Mouse (Mus musculus): ENCODE results near the gene Zfp446. TPM values are rescaled to one million over a fixed set of nuclear protein-coding genes. Genes with fewer than 3 reads are reported as not detected.
A peak's percentile ranks its signal among the peaks of the same experiment; 100 is the strongest.

The Zfp446 gene
- polyA plus RNA-seq, 1 experiment from 2014 or later = 10.4 TPM

DNA sequence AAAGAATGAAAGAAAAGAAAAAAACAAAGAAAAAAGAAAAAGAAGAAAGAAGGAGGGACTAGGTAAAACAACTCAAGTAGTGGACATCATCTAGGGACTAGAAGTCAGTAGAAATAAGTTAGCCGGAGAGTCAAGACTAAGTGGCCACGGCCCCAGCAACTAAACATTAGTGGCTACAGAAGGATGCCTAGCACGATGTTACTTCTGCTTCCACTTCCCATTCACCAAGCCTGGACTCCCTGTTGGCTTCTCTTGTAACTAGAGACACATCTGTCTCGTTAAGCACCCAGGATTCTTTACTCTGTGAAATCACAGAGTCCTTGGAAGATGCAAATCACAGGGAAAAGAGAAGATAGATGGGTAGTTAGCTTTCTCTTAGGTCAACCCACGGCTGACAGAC lies 20.1 kb upstream of the Zfp446 start:
- Histone ChIP-seq H3K4me1 (replicated peaks; ENCODE audit: control insufficient read depth, insufficient read depth, low read length) (0 out of 2 replicates have a peak, but pooled peaks cover 2% of the 10 kb centered on the region), H3K36me3 (ENCODE audit: control insufficient read depth, insufficient read depth, low read length) (no peaks in the 10 kb centered on the region), H3K4me3 (ENCODE audit: low read length) (no peak overlapping the region), H3K4me2 (ENCODE audit: low read depth, low read length) (no peak overlapping the region), H3K9ac (ENCODE audit: low read length) (no peak overlapping the region), H3K27ac (ENCODE audit: low read length) (no peak overlapping the region), H3K27me3 (ENCODE audit: control insufficient read depth, insufficient read depth, low read depth, low read length) (no peaks in the 10 kb centered on the region), H3K9me3 (ENCODE audit: control insufficient read depth, low read length) (no peaks in the 10 kb centered on the region)
- WGBS = 64% methylated on average over 5 of the region's 5 CpGs
- no peak for ATAC-seq (ENCODE audit: low read depth)

DNA sequence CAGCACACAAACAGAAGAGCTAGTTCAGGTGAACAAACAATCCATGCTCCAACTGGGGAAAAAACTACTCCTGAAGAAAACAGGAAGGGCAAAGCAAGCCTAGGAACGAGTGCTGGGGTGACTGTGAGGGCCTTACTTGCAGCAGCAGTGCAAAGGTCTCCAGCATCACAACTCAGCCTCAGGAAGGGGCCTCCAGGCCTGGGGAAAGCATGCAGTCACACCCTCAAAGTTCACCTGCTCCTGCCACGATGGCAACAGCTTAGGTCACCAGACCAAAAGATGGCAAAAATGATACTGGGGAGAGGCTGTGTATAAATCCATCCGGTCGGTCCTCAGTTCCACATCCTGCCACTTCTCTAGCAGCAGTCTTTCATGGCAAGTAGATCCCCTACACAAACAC lies 18.7 kb upstream of the Zfp446 start:
- H3K9me3 ChIP-seq (ENCODE audit: control insufficient read depth, low read length) = no peaks in the 10 kb centered on the region
- 71% methylated on average over 4 of the region's 4 CpGs for WGBS
- no peaks in the 10 kb centered on the region for H3K36me3 ChIP-seq (ENCODE audit: control insufficient read depth, insufficient read depth, low read length)
- no peak overlapping the region for H3K4me3 ChIP-seq (ENCODE audit: low read length)
- H3K4me2 ChIP-seq (ENCODE audit: low read depth, low read length) = no peak overlapping the region
- no peak for ATAC-seq (ENCODE audit: low read depth)
- no peak overlapping the region for H3K9ac ChIP-seq (ENCODE audit: low read length)
- H3K4me1 ChIP-seq (replicated peaks; ENCODE audit: control insufficient read depth, insufficient read depth, low read length) = 0 out of 2 replicates have a peak, but pooled peaks cover 2% of the 10 kb centered on the region
- H3K27me3 ChIP-seq (ENCODE audit: control insufficient read depth, insufficient read depth, low read depth, low read length) = no peaks in the 10 kb centered on the region
- H3K27ac ChIP-seq (ENCODE audit: low read length) = no peak overlapping the region

DNA sequence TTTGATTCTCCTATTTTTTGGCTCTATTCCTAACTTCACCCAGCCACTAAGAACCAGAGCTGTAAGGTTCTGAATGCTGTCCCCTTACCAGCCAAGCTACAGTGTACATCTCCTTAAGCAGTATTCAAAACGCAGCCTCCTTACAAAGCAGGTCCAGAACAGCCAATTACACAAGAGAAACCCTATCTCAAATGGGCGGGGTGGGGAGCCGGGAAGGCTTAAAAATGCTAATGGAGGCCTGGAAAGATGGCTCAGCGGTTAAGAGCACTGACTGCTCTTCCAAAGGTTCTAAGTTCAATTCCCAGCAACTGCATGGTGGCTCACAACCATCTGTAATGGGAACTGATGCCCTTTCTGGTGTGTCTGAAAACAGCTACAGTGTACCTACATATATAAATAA lies 17.9 kb upstream of the Zfp446 start:
- Histone ChIP-seq H3K9ac (ENCODE audit: low read length) (no peak overlapping the region), H3K27me3 (ENCODE audit: control insufficient read depth, insufficient read depth, low read depth, low read length) (no peaks in the 10 kb centered on the region), H3K4me1 (replicated peaks; ENCODE audit: control insufficient read depth, insufficient read depth, low read length) (0 out of 2 replicates have a peak, but pooled peaks cover 2% of the 10 kb centered on the region), H3K27ac (ENCODE audit: low read length) (no peak overlapping the region), H3K4me2 (ENCODE audit: low read depth, low read length) (no peak overlapping the region), H3K36me3 (ENCODE audit: control insufficient read depth, insufficient read depth, low read length) (no peaks in the 10 kb centered on the region), H3K9me3 (ENCODE audit: control insufficient read depth, low read length) (no peaks in the 10 kb centered on the region), H3K4me3 (ENCODE audit: low read length) (no peak overlapping the region)
- WGBS = 16% methylated on average over 4 of the region's 4 CpGs
- no peak for ATAC-seq (ENCODE audit: low read depth)

DNA sequence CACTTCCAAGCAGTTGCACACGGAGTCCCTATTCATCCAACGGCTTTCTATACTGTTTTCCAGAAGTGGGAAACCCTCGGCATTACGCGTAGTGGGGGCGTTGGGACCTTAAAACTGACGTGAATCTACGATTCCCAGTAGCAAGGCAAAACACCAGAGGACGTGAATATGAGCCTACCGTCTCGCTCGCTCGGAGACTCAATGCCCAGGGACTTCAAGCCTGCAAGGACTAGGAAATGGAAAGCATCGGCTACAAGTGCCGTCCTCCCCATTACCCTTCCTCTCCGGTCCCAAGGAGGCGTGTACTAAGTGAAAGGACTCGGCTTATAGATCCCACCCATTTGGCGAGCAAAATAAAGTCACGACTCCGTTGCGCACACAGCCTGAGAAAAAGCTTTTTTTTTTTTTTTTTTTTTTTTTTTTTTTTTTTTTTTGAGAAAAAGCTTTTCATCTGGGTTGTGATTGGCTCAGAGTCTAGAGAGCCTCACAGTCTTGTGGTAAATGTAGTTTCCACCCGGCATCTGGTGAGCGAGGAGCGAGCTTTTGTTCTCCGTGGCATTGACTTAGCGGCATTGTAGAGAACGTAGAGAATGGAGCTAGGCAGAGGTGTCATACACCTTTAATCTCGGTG lies 16.0 kb upstream of the Zfp446 start:
- Histone ChIP-seq H3K4me3 (ENCODE audit: low read length) (peak overlapping the region; percentile 58), H3K27me3 (ENCODE audit: control insufficient read depth, insufficient read depth, low read depth, low read length) (no peaks in the 10 kb centered on the region), H3K4me1 (replicated peaks; ENCODE audit: control insufficient read depth, insufficient read depth, low read length) (peaks cover 10% of the 10 kb centered on the region), H3K9ac (ENCODE audit: low read length) (peak overlapping the region; percentile 77), H3K9me3 (ENCODE audit: control insufficient read depth, low read length) (no peaks in the 10 kb centered on the region), H3K4me2 (ENCODE audit: low read depth, low read length) (peak overlapping the region; percentile 74), H3K27ac (ENCODE audit: low read length) (peak overlapping the region; percentile 88), H3K36me3 (ENCODE audit: control insufficient read depth, insufficient read depth, low read length) (no peaks in the 10 kb centered on the region)
- peak; percentile 66 for ATAC-seq (ENCODE audit: low read depth)
- 1% methylated on average over 29 of the region's 29 CpGs for WGBS

DNA sequence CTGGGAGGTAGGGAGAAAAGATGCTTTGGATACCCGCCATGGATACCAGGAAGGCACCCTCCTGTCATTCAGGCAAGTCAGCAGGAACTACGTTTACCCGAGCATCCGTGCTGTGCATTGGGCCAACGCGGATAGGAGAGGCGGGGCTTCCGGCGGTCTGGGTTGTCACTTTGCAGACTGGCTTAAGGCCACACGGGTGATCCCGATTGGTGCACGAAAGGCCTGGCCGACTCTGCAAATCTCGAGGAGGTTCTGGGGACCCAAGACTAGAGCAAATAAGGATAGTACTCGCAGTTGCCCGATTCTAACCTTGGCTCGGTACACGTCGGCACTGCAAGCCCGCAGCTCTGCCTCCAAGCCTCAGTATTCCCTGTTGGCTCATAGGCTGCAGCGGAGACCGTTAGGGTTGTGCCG lies 12.0 kb upstream of the Zfp446 start, which contains the start of gene Zfp324:
Gene Zfp324, plus strand, starts transcription at position 161 of the 414 bp plus-strand sequence.
- H3K36me3 ChIP-seq (ENCODE audit: control insufficient read depth, insufficient read depth, low read length) = peaks cover 15% of the 10 kb centered on the region
- peak within 1 kb of the TSS; percentile 63 for H3K4me2 ChIP-seq (ENCODE audit: low read depth, low read length)
- H3K27ac ChIP-seq (ENCODE audit: low read length) = peak within 1 kb of the TSS; percentile 87
- H3K9me3 ChIP-seq (ENCODE audit: control insufficient read depth, low read length) = no peaks in the 10 kb centered on the region
- H3K27me3 ChIP-seq (ENCODE audit: control insufficient read depth, insufficient read depth, low read depth, low read length) = no peaks in the 10 kb centered on the region
- H3K9ac ChIP-seq (ENCODE audit: low read length) = peak within 1 kb of the TSS; percentile 95
- ATAC-seq (ENCODE audit: low read depth) = peak; percentile 92
- 0% methylated on average over 23 of the region's 23 CpGs for WGBS
- H3K4me1 ChIP-seq (replicated peaks; ENCODE audit: control insufficient read depth, insufficient read depth, low read length) = peaks cover 16% of the 10 kb centered on the region
- peak within 1 kb of the TSS; percentile 84 for H3K4me3 ChIP-seq (ENCODE audit: low read length)

DNA sequence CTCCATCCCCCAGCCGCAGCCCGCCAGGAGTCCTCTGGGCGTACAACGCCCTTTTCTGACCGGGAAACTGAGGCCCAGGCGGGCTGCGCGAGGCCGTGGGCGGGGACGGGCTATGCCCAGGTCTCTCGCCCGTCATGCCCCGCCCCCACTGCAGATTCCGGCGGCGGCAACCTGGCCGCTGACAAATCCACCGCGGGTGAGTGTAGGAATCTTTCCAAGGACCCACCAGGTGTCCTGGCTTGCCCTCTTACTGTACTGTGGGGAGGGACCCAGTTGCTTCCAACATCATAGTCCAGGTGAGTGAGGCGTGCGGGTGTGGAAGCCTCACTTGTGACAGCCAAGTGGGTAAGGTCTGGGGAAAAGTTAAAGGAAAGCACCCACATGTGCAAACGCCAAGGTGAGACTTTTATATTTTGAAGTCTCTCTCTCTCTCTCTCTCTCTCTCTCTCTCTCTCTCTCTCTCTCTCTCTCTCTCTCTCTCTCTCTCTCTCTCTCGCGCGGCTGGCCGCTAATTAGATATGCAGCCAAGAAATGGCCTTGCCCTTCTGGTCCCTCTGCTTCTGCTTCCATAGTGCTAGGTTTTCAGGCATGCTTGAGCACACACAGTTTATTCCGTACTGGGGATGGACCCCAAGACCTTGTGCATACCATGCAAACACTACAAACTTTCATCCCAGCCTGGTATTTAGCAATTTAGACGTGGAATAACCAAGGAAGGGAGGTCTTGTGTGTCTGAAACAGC lies 11.4 kb upstream of the Zfp446 start:
- H3K9ac ChIP-seq (ENCODE audit: low read length) = peak overlapping the region; percentile 95
- H3K27me3 ChIP-seq (ENCODE audit: control insufficient read depth, insufficient read depth, low read depth, low read length) = no peaks in the 10 kb centered on the region
- H3K4me3 ChIP-seq (ENCODE audit: low read length) = peak overlapping the region; percentile 84
- H3K36me3 ChIP-seq (ENCODE audit: control insufficient read depth, insufficient read depth, low read length) = peaks cover 21% of the 10 kb centered on the region
- under 1% methylated on average over 27 of the region's 29 CpGs for WGBS
- peak overlapping the region; percentile 87 for H3K27ac ChIP-seq (ENCODE audit: low read length)
- ATAC-seq (ENCODE audit: low read depth) = peak; percentile 67
- H3K4me1 ChIP-seq (replicated peaks; ENCODE audit: control insufficient read depth, insufficient read depth, low read length) = peaks cover 13% of the 10 kb centered on the region
- H3K4me2 ChIP-seq (ENCODE audit: low read depth, low read length) = peak overlapping the region; percentile 63
- no peaks in the 10 kb centered on the region for H3K9me3 ChIP-seq (ENCODE audit: control insufficient read depth, low read length)

DNA sequence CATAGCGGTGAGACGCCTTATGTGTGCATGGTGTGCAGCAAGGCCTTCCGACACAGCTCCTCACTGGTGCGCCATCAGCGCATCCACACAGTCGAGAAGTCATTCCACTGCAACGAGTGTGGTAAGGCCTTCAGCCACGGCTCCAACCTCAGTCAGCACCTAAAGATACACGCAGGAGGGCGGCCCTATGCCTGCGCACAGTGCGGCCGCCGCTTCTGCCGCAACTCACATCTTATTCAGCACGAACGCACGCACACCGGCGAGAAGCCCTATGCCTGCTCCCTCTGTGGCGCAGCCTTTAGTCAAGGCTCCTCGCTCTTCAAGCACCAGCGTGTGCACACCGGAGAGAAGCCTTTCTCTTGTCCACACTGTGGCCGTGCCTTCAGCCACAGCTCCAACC lies 6.7 kb upstream of the Zfp446 start:
- H3K9me3 ChIP-seq (ENCODE audit: control insufficient read depth, low read length) = no peaks in the 10 kb centered on the region
- H3K36me3 ChIP-seq (ENCODE audit: control insufficient read depth, insufficient read depth, low read length) = peaks cover 27% of the 10 kb centered on the region
- no peak overlapping the region for H3K4me3 ChIP-seq (ENCODE audit: low read length)
- no peak overlapping the region for H3K9ac ChIP-seq (ENCODE audit: low read length)
- no peak overlapping the region for H3K27ac ChIP-seq (ENCODE audit: low read length)
- ATAC-seq (ENCODE audit: low read depth) = no peak
- H3K4me1 ChIP-seq (replicated peaks; ENCODE audit: control insufficient read depth, insufficient read depth, low read length) = peaks cover 8% of the 10 kb centered on the region
- H3K27me3 ChIP-seq (ENCODE audit: control insufficient read depth, insufficient read depth, low read depth, low read length) = no peaks in the 10 kb centered on the region
- H3K4me2 ChIP-seq (ENCODE audit: low read depth, low read length) = no peak overlapping the region
- WGBS = 94% methylated on average over 25 of the region's 25 CpGs

DNA sequence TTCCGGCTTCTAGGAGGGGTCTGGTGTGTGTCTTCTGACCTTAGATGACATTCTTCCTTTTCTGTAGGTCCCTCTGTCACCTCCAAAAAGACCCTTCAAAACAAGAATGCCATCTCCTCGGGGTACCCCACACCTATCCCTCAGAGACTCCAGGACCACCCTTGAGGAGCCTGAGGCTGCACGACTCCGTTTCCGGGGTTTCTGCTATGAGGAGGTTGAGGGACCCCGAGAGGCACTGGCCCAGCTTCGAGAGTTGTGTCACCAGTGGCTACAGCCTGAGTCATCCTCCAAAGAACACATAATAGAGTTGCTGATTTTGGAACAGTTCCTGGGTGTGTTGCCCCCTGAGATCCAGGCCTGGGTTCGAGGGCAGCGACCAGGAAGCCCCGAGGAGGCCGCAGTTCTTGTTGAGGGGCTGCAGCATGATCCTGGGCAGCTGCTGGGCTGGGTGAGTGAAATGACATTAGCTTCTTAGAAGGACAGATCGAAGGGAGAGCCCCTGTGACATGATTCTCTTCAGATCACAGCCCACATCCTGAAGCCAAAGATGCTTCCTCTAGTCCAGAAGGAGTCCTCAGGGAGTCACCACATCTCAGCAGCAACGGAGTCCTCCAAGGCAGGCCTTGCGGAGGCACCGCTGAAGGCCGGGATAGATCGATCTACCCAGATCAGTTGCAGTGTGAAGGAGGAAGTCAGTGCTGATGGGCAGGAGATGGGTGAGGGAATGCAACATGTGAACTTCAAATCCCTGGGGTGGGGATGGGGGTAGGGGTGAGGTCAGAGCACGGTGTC lies 1.5 kb downstream of the Zfp446 start:
- ATAC-seq (ENCODE audit: low read depth) = no peak
- H3K4me3 ChIP-seq (ENCODE audit: low read length) = no peak overlapping the region; the same call in 1 of the 2 replicates
- H3K27me3 ChIP-seq (ENCODE audit: control insufficient read depth, insufficient read depth, low read depth, low read length) = no peaks in the 10 kb centered on the region
- H3K9ac ChIP-seq (ENCODE audit: low read length) = peak overlapping the region; percentile 76
- H3K36me3 ChIP-seq (ENCODE audit: control insufficient read depth, insufficient read depth, low read length) = no peaks in the 10 kb centered on the region
- H3K27ac ChIP-seq (ENCODE audit: low read length) = no peak overlapping the region
- peak overlapping the region; percentile 82 for H3K4me2 ChIP-seq (ENCODE audit: low read depth, low read length)
- peaks cover 10% of the 10 kb centered on the region for H3K4me1 ChIP-seq (replicated peaks; ENCODE audit: control insufficient read depth, insufficient read depth, low read length)
- H3K9me3 ChIP-seq (ENCODE audit: control insufficient read depth, low read length) = no peaks in the 10 kb centered on the region
- WGBS = 79% methylated on average over 18 of the region's 18 CpGs

DNA sequence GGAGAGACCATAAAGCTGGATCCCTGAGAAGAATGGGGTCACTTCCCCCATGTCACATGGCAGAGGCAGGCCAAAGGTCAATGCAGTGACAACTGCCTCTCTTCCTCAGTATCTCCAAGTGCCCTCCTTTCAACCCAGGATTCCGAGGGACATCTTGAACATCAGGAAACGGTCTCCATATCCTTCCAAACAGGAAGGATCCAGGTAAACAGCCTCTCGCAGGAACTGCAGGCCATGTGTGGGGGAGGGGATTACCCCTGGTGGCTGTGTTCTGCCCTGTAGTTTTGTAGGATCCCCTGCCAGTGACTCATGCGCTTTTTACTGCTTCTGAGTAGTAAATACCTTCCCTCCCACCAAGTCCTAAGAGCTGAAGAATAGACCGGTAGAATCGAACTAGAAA lies 2.1 kb downstream of the Zfp446 start:
- no peaks in the 10 kb centered on the region for H3K9me3 ChIP-seq (ENCODE audit: control insufficient read depth, low read length)
- WGBS = 62% methylated on average over 6 of the region's 6 CpGs
- no peaks in the 10 kb centered on the region for H3K27me3 ChIP-seq (ENCODE audit: control insufficient read depth, insufficient read depth, low read depth, low read length)
- no peak overlapping the region for H3K4me3 ChIP-seq (ENCODE audit: low read length)
- no peak overlapping the region for H3K27ac ChIP-seq (ENCODE audit: low read length)
- no peak overlapping the region for H3K9ac ChIP-seq (ENCODE audit: low read length)
- no peak overlapping the region for H3K4me2 ChIP-seq (ENCODE audit: low read depth, low read length)
- peaks cover 10% of the 10 kb centered on the region for H3K4me1 ChIP-seq (replicated peaks; ENCODE audit: control insufficient read depth, insufficient read depth, low read length)
- H3K36me3 ChIP-seq (ENCODE audit: control insufficient read depth, insufficient read depth, low read length) = no peaks in the 10 kb centered on the region
- no peak for ATAC-seq (ENCODE audit: low read depth)
